Comparison of ENCODE assay signal across 15 mouse cellular contexts in the genomic region with DNA sequence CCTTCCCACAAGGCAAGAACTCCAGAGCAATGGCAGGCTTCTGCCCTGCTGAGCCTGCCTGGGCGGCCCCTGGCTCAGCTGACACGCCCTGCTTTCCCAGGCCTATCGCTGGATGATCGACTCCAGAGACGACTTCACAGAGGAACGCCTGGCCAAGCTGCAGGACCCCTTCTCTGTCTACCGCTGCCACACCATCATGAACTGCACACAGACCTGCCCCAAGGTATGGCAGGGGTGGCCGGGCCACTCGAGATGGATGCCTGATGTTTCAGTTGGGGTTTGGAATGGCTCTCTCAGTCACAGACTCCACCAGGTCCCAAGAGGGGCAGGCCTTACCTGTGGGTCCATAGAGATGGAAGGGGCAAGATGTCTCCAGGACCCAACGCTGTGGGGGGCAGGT. TPM values are rescaled to one million over a fixed set of nuclear protein-coding genes. Genes with fewer than 3 reads are reported as not detected.
"Had no signal": no experiment of that assay in that cellular context is flagged by ENCODE, and none has a peak within 500 bp of the region (broad histone marks: within the 10 kb centered on the region; RNA-seq: fewer than 3 reads in every experiment).

No protein-coding gene starts in this region.

- H3K27me3 ChIP-seq: liver, embryonic 13.5 days; lung, embryonic 15.5 days had no signal

- ATAC-seq: hindbrain, postnatal 0 days; liver, postnatal 0 days; midbrain, embryonic 16.5 days had no signal

- DNase-seq: kidney, adult 11 months; kidney, adult 9 months; kidney, postnatal 14 days; liver; liver, embryonic 13.5 days; liver, postnatal 0 days; lung, postnatal 36 days; right cerebral cortex, adult 18-20 months; thymus, adult 2 months; thymus, postnatal 25 days had no signal

- H3K4me1 ChIP-seq: lung, embryonic 15.5 days; midbrain, embryonic 10.5 days had no signal

- H3K27ac ChIP-seq: hindbrain, postnatal 0 days; liver, embryonic 13.5 days; lung, embryonic 15.5 days; midbrain, embryonic 10.5 days had no signal

- H3K9me3 ChIP-seq: lung, embryonic 15.5 days had no signal

- H3K4me2 ChIP-seq: liver, embryonic 13.5 days; lung, embryonic 15.5 days had no signal

- H3K4me3 ChIP-seq: liver, embryonic 13.5 days; lung, embryonic 15.5 days; midbrain, embryonic 10.5 days had no signal

- H3K9ac ChIP-seq: liver, embryonic 13.5 days; liver, postnatal 0 days; lung, embryonic 15.5 days had no signal

RNA-seq across cellular contexts. Expression of gene Mfap2, which starts 32.9 kb away (rescaled TPM):
- total RNA-seq: megakaryocyte progenitor cell, adult 5-6 weeks had no signal
